Mouse (Mus musculus) left cerebral cortex, postnatal 10 days (tissue): ENCODE measurements around the gene Slc30a7. TPM values are rescaled to one million over a fixed set of nuclear protein-coding genes. Genes with fewer than 3 reads are reported as not detected.
"Not testable (repeated sequence)": the region's sequence is repeated elsewhere in the genome, so short reads cannot be mapped to it uniquely, and the experiment has no call there.

ENCODE experiments used
- DNase-seq, 2 experiments: peaks; one replicate each; pipeline ENCODE4 v3.0.0; 2021 to 2022; ENCODE audit warnings: low spot score in 2 of 2, mixed read lengths in 1 of 2; ENCODE audit errors: extremely low spot score in 1 of 2
- intact Hi-C: fragments of 180-260 bp; cut with DNase I; formaldehyde crosslinking; loops from one replicate; pipeline ENCODE4 v1.15.1; 2025
- total RNA-seq, 2 experiments: library from RNA; stranded (reverse); gene quantifications; 2 replicates each; pipeline ENCODE4 v1.2.3; 2021

Slc30a7 gene
- total RNA-seq, 2 experiments from 2014 or later: 24.8 to 31.7 TPM

- no peak for DNase-seq
- intact Hi-C loops: no loop called here
Measured at GRCm38 (mm10) chr3:115953088-115953487, 54.1 kb downstream of the Slc30a7 start.

GRCm38 (mm10) chr3:115952356-115952755, 54.9 kb downstream of the Slc30a7 start:
- no peak for DNase-seq
- intact Hi-C loops: no loop called here

- intact Hi-C loops: no loop called here
- no peak for DNase-seq
Measured at GRCm38 (mm10) chr3:115951221-115951620, 56.0 kb downstream of the Slc30a7 start.

GRCm38 (mm10) chr3:115949921-115950877, 57.0 kb downstream of the Slc30a7 start:
- intact Hi-C loops: no loop called here
- DNase-seq: no peak

GRCm38 (mm10) chr3:115949220-115949920, 57.8 kb downstream of the Slc30a7 start:
- intact Hi-C loops: no loop called here
- DNase-seq: no peak

GRCm38 (mm10) chr3:115946272-115946671, 60.9 kb downstream of the Slc30a7 start:
- no peak for DNase-seq
- intact Hi-C loops: no loop called here

- intact Hi-C loops: no loop called here
- no peak for DNase-seq
Measured at GRCm38 (mm10) chr3:115944376-115944775, 62.8 kb downstream of the Slc30a7 start.

- intact Hi-C loops: no loop called here
Measured at GRCm38 (mm10) chr3:115941464-115941863, 65.7 kb downstream of the Slc30a7 start.

GRCm38 (mm10) chr3:115940510-115940909, 66.7 kb downstream of the Slc30a7 start:
- intact Hi-C loops: no loop called here
- no peak for DNase-seq

More at GRCm38 (mm10) chr3:115941464-115941863, 65.7 kb downstream of the Slc30a7 start:
- no peak for DNase-seq

- intact Hi-C loops: no loop called here
- no peak for DNase-seq
Measured at GRCm38 (mm10) chr3:115937807-115938206, 69.4 kb downstream of the Slc30a7 start.

GRCm38 (mm10) chr3:115936734-115937599, 70.2 kb downstream of the Slc30a7 start:
- DNase-seq: peak in 1 of 2 experiments; percentile 60

GRCm38 (mm10) chr3:115933293-115934186, 73.7 kb downstream of the Slc30a7 start:
- intact Hi-C loops: no loop called here
- DNase-seq: peak in 1 of 2 experiments; percentile 27

More at GRCm38 (mm10) chr3:115936734-115937599, 70.2 kb downstream of the Slc30a7 start:
- intact Hi-C loops: no loop called here

- intact Hi-C loops: no loop called here
- no peak for DNase-seq
Measured at GRCm38 (mm10) chr3:115931701-115932100, 75.5 kb downstream of the Slc30a7 start.

- intact Hi-C loops: no loop called here
Measured at GRCm38 (mm10) chr3:115926531-115926930, 80.7 kb downstream of the Slc30a7 start.

GRCm38 (mm10) chr3:115924401-115925190, 82.6 kb downstream of the Slc30a7 start:
- intact Hi-C loops: no loop called here
- DNase-seq: no peak

More at GRCm38 (mm10) chr3:115926531-115926930, 80.7 kb downstream of the Slc30a7 start:
- no peak for DNase-seq

GRCm38 (mm10) chr3:115907406-115907805, 99.8 kb downstream of the Slc30a7 start:
- DNase-seq, intact Hi-C loops: not testable (repeated sequence)

- intact Hi-C loops: no loop called here
- DNase-seq: no peak
Measured at GRCm38 (mm10) chr3:115905567-115905966, 101.6 kb downstream of the Slc30a7 start.
